Mouse (Mus musculus): ENCODE data around the gene Mettl8.

GRCm38 (mm10) chr2:70933516-70933915 is 121.9 kb downstream of the Mettl8 start:
- no peak for TF ChIP-seq CTCF (IDR thresholded peaks at IDR 0.05; ENCODE audit: low read depth, low read length)
- TF ChIP-seq POLR2A (IDR thresholded peaks at IDR 0.05; ENCODE audit: insufficient read depth, low read length) = no peak

Data from ES-Bruce4 (cell line).